Mouse (Mus musculus): ENCODE data around the gene Bcs1l. TPM values are rescaled to one million over a fixed set of nuclear protein-coding genes. Genes with fewer than 3 reads are reported as not detected.

The Bcs1l gene
- polyA plus RNA-seq (2012; rRNA removed): 18.0 and 19.3 TPM in 2 replicates

DNA sequence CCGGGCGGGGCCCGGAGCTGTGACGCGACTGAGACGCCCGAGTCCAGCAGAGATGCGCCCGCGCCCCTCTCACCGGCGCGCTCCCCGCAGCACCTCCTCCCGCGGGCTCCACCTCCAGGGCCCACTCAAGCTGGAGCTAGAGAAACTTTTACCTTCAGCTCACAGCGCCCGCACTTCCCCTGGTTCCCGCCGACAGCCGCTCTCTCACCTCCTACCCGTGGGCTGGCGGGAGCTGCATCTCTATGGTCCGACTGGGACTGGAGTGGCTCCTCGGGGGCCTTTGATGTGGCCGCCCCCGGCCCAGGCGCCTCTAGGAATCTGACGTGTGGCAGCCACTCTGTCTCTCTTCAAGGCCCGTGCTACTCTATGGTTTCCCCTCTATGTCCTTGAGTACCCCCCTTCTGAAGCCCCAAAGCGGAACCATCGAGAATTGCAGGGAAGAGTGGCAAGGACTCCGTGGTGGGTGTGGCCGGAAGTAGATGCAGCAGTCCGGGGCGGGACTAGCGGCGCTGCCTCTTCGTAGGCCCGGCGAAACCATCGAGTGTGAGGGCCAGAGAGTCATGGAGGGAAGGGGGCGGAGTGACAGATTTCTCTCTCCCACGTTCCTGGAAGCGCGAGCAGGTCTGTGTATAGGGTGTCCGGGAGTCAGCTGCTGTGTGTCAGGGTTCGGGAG, at the start of gene Bcs1l, which contains the start of gene Zfp142:
TSS of gene Bcs1l (plus strand) at position 517 of the 673 bp plus-strand sequence.
TSS of gene Zfp142 (minus strand) at position 474 of the 673 bp plus-strand sequence.
- peak; percentile 79 for DNase-seq (ENCODE audit: low read depth)

DNA sequence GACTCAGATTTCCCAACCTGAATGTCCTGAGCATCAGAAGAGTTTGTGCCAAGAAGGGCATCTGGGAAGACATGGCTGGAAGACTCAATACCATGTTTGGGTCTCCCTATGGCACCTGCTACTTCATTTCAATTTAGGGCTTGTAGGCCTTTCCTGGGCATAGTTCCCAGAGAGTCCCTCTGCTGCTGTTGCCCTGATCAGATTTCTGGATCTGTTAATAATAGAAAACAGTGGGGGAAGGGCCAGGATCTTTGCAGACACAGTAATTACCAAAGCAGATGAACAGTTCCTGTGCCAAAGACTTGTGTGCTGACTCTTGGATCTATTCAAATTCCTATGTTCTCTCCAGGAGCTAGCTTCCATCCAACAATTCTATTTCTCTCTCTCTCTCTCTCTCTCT, 49.4 kb upstream of the Bcs1l start:
- no peak for DNase-seq (ENCODE audit: low read depth)

DNA sequence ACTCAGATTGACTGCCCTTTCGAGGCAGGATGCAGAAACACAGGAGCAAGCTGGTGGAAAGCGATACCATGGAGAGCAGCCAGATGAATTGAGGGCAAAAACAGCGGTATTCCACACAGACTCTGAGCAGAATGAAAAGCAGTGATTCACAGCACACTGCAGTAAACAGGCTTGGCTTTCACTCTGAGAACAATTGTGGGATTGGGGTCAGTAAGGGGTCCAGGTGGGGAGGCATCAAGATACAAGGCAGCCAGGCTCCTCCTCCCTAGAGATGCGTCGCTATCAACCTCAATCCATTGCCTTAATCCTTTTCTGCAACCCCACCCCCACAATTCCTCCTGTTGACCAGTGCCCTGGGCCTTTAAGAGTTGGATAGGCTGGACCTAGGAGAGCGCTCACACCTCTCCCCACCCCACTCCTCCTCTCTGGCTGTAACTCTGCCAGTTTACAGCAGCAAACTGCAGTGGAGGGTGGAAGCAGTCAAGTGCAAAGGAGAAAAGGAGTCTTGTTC, 45.6 kb upstream of the Bcs1l start, which contains the start of gene Plcd4:
TSS of gene Plcd4 (plus strand) at position 438 of the 511 bp plus-strand sequence.
- DNase-seq (ENCODE audit: low read depth): no peak

GRCm38 (mm10) chr1:74544184-74544583, 43.9 kb upstream of the Bcs1l start, which contains the start of gene Usp37:
Gene Usp37 (minus strand): TSS chr1:74544284.
- no peak for DNase-seq (ENCODE audit: low read depth)

GRCm38 (mm10) chr1:74559061-74559460, 29.0 kb upstream of the Bcs1l start:
- no peak for DNase-seq (ENCODE audit: low read depth)

DNA sequence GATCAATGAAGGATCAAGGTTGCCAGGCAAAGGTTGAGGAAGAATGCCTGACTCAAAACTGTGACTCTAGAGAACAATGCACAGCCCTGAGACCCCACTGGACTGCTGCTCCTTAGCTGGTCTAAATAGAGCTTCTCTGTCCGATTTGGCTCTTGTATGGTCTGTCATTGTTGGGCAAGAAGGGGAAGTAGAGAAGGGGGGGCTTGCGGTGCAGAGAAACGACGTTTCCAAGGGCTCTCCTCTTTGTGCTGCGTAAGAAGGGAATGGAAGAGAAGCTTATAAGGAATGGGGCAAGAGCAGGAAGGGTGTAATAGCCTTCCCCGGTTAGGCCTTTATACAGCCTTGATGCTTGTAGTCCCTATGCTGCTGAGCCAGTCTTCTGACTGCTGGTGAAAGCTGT, 22.3 kb upstream of the Bcs1l start:
- no peak for DNase-seq (ENCODE audit: low read depth)

DNA sequence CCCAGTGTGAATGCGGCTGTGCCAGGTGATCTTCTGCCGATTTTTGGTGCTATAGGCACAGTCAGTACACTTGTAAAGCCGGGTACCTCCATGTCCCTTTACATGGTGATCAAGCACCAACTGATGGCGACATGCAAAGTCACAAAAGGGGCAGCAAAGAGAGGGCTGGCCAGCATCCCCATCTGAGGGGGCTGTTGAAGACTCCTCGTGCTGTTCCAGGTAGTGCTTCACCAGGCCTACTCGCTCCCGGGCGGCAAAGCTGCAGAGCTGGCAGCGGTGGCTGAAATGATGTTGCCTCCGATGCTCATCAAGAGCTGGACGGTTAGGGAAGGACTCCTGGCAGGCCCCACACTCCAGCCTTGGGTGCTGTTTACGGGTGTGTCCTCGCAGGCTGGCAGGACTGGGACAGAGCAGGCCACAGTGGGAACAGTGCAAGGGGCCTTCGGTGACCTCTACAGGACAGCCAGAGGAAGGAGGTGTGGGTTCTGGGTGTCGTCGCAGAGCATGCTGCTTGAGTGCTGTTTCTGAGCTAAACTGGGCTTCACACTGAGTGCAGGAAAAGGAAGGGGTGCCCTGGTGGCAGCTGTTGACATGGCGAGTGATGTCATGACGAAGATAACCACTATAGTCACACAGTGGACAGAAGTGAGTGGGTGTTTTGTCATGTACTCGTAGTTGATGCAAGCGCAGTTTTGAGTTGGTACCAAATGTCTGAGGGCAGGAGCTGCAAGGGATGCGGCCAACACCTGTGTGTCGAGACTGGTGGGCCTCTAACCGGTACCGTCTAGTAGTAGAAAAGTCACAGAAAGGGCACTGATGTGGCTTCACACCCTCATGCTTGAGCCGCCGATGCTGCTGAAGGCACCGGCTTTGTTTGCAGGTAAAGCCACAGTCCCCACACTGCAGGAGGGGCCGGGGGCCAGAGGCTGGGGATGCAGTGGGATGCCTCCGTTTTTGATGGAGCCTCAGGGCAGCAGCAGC, 18.1 kb upstream of the Bcs1l start:
- DNase-seq (ENCODE audit: low read depth): no peak

DNA sequence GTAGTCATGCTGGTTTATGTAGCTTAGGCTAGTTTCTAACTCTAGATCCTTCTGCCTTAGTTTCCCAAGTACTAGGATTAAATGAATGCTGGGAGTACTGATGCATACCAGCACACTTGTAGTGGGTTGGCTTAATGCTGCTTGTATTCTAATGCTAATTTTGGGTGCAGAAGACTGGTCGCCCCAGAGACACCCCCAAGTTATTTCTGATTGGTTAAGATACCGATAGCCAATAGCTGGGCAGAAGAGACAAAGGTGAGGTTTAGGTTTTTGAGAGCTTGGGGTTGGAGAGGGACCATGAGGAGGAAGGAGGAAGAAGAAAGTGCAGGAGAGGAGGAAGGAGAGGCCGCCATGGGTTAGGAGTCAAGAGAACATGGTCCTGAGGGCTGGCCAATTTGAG, 5.5 kb upstream of the Bcs1l start:
- no peak for DNase-seq (ENCODE audit: low read depth)

GRCm38 (mm10) chr1:74584616-74585398, 3.3 kb upstream of the Bcs1l start:
- no peak for DNase-seq (ENCODE audit: low read depth)

DNA sequence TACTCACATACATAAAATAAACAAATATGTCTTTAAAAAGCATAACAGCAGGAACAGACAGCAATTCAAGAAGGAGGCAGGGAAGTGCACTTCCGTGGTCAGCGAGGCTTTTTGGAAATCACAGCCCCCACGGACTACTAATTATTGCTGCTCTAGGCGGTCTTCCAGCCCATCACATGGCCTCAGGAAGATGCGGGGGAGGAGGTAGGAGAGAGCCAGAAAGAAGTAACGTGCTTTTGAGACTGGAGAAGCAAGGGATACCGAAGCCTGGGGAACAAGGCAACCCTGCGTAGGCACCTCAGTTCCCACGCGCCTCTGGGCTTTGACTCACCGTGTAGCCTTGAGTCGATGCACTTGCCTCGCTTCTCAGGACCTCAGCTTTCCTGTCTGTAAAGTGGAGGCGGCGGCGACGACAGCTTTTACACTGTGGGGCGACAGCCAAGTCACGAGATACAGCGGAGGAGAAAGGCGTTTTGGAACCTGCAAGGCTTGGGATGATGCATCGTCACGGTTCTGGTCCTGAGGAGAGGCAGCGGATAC, 786 bp upstream of the Bcs1l start:
- DNase-seq (ENCODE audit: low read depth): no peak

DNA sequence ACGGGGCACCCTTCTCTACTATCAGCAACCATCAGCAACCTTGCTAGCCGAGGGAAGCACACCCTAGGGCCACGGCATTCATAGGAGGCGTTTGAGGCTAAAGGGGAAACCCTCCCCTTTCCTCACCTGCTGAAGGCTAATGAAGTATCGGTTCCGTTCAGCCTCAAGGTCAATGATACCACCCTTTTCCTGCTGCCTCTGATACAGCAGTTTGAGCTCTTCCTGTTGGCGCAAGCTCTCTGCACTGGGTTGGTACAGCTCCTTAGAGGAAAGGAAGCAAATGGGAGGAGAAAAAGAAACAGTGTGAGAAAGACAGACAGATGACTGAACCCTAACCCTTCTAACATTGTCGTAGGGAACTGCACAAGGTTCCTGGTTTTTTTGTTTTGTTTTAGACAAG, 6.3 kb downstream of the Bcs1l start:
- DNase-seq (ENCODE audit: low read depth): no peak

GRCm38 (mm10) chr1:74600501-74601266, 12.6 kb downstream of the Bcs1l start:
- DNase-seq (ENCODE audit: low read depth): no peak

DNA sequence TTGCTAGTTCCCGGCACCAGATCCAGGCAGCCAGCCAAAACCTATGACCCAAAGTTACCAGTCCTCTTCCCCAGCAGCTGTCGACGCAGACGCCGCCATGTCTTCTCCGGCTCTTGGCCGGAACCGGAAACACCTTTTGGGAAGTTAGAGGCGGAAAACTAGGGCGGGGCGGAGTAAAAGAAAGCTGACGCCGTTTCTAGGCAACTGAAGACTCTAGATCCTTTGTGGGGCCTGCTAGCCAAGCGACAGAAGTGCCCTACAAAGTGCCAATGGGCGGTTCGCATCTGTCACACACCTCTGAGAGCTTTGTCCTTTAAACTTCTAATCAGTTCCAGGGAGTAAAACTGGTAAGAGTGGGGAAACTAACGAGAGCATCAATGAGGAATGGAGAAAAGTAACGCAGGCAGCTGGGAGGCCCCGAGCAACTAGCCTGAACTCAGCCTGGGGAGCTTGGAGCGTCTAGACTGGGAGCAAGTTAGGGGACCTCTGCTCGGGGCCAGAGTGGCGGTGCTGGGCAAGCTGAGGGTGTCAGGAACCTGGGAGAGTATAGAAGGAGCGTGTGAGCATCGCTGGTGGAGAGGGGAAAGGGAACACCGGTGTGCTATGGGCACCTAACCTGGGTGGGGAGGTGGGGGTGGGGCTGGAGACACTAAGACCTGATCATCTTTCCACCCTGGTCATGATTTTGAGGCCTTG, 13.3 kb downstream of the Bcs1l start, which contains the start of the genes Rnf25 and Stk36:
TSS of gene Rnf25 (minus strand) at position 131 of the 696 bp plus-strand sequence.
TSS of gene Stk36 (plus strand) at position 179 of the 696 bp plus-strand sequence.
- peak; percentile 33 for DNase-seq (ENCODE audit: low read depth)

DNA sequence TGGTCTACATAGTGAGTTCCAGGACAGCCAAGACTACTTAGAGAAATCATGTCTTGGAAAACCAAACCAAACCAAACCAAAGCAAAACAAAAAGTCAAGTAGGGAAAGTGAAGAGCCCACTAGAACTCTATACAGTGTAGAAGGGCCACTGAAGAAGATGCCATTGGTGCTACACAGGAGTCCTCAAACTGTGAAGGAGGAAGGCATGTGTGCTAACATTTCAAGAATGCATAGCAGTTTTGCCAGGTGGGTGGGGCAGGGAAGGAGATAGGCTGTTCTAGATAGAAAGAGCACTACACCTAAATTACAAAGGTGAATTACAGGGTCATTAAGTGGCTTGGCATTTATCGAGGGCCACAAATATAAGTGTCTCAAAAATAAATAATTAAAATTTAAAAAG, 36.1 kb downstream of the Bcs1l start:
- no peak for DNase-seq (ENCODE audit: low read depth)

DNA sequence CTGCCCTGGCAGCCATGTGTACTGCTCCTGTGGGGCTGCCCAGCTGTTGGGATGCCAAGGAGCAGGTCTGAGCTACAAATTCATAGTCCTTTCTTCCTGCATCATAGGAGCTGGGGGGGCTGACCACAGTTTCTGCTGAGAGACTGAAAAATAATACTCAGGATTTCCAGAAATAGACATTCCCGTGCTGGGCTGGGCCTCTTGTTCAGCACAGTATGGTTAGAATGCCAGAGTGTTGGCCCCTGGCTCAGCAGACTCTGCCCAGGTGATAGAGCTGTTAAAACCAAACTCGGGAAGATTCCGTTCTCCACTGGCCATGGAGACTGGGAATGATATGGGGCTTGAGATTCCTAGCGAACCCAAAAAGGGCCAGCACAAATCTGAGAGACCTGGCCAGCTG, 38.0 kb downstream of the Bcs1l start:
- no peak for DNase-seq (ENCODE audit: low read depth)

- no peak for DNase-seq (ENCODE audit: low read depth)
These were observed 39.9 kb downstream of the Bcs1l start for GRCm38 (mm10) chr1:74628001-74628400.

- no peak for DNase-seq (ENCODE audit: low read depth)
These were observed 44.6 kb downstream of the Bcs1l start for GRCm38 (mm10) chr1:74632734-74633133.

Measured in gonadal fat pad, adult 2 months (tissue).